Mouse (Mus musculus) MEL (cell line): ENCODE results near the gene Rsl1d1.

Source experiments
- CTCF ChIP-seq, 3 experiments: IDR thresholded peaks in 2 of 3; conservative IDR thresholded peaks in 1 of 3; 2 replicates each; pipeline ENCODE4 v1.5.1; 2011 to 2012; ENCODE audit warnings: low read length in 3 of 3, low read depth in 2 of 3, mild to moderate bottlenecking in 2 of 3, improper control_type of control experiment in 1 of 3, inconsistent platforms in 1 of 3, mixed read lengths in 1 of 3, moderate library complexity in 1 of 3; ENCODE audit not compliant: control insufficient read depth in 1 of 3, insufficient read depth in 1 of 3, poor library complexity in 1 of 3, severe bottlenecking in 1 of 3
- GATA1 ChIP-seq: IDR thresholded peaks from 2 replicates; pipeline ENCODE4 v1.6.1; 2011; ENCODE audit warnings: low read depth, low read length, improper control_type of control experiment
- TCF12 ChIP-seq: IDR thresholded peaks from 2 replicates; pipeline ENCODE4 v1.6.1; 2014; ENCODE audit warnings: low read depth, mild to moderate bottlenecking, inconsistent platforms, low read length, improper control_type of control experiment, moderate library complexity

DNA sequence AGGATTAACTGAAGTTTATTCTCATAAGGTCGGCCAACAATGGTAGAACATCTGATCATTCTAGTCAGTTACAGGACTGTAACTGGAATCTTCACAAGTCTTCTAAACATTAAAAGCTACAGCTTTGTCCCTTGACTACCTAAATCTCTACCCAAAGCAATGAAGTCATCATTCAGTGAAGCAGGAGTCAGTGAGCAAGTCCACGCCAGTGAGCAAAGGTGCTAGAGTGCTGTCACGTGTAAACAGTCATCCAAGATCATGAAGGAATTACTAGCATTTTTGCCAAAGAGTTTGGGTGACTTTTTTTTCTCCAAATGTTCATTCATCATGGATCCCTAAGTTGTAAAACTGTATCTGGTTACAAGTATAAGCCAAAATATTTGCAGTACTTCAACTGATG is 14.7 kb upstream of the Rsl1d1 start:
- no peak for TF ChIP-seq CTCF (IDR thresholded peaks at IDR 0.05 in 2 of 3, conservative IDR thresholded peaks at IDR 0.05 in 1 of 3; ENCODE audit: control insufficient read depth in 1 of 3, insufficient read depth in 1 of 3, low read depth in 2 of 3, low read length in 3 of 3, poor library complexity in 1 of 3, severe bottlenecking in 1 of 3)
- no peak for TF ChIP-seq TCF12
- TF ChIP-seq GATA1: no peak
